Mouse (Mus musculus) right cerebral cortex, adult 2 months (tissue): ENCODE data around the gene Ppef1.

Experiments used
- DNase-seq, 2 experiments: peaks; one replicate each; pipeline ENCODE4 v3.0.0; 2021 to 2022; ENCODE audit warnings: low spot score in 2 of 2

Ppef1 gene

DNA sequence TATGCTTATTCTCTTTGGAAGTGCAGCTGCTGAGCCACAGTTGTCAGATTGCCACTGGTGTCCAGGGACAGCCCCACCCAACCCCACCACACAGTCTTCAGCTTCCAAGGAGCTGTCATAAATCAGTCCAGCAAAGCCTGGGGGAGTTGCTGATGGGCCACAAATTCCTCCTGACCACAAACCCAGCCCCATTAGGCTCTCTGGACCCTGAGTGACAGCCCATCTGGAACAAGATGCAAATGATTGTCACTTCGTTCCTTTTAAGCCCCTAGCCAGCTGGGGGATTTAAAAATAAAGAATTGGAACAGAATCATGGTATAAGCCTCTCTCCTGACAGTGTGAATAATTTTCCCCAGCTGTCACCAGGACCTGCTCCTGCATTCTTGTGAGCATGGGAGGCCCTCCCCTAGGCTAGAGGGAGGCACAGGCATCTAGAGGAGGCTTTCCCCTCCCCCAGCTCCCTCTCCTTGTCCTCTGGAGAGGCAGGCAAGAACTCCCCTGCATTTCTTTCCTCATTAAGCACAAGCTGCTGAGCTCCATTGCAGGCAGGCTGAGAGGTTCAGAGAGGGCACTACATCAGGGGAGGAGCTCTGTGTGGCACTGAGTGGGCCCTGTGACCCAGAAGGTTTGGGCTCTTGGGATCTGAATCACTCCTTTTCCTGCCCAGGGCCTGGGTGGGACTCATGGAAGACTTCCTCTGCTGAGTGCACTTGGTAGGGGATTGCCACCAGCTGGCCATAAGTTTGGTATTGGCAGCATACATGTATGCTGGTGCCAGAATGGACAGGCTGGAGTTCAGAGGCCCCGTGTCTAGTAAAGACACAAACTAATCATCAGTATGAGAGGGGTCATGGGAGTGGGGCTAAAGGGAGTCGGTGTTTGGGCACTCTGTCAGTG, 136.8 kb downstream of the Ppef1 start:
- no peak for DNase-seq

DNA sequence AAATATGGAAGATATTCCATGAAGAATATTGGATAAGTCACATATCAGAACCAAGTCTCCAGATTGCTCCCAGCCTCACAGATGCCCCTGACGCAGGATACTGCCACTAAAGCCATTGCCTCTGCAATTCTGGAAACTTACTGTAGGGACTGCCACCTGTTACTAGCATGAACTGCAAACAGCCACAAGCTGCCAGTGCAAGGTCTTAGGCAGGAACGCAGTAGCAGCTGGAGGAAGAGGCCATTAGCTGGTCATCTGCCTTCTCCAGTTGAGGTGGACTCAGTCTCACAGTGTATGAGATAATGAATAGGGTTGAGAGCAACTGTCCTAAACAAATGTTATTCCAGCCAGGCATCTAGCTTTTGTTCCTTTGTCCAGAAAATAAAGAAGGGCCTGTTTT, 137.5 kb downstream of the Ppef1 start:
- DNase-seq = no peak

DNA sequence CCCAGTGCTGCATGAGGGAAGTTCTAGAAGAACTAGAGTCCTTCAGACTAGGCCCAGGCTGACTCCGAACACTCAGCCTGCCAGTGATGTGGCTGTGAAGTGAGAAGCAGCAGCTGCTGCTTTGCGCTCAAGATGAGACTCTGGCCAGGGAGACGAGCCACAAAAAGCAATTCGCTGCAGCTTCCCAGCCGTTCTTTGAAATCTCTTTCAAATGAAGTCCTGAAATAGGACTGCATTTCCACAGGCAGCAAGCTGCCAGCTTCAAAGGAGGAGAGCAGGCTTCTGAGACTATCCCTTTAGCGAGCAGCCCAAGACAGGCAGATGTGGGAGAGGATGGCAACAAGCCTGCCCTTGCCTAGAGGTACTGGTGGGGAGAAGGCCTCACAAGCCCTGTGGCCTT, 142.6 kb downstream of the Ppef1 start:
- no peak for DNase-seq

DNA sequence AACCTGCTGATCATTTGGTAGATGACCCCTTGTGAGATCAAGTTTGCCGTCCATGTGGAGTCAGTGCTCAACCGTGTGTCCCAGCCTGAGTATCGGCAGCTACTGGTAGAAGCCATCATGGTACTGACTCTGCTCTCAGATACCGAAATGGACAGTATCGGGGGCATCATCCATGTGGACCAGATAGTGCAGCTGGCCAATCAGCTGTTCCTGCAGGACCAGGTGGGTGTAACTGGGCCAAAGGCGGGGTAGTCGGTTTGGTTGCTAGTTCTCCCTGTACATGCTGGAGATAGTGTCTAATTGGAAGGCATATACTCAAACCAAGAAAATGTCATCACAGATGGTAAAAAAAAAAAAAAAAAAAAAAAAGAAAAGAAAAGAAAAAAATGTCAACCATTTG, 145.4 kb downstream of the Ppef1 start:
- no peak for DNase-seq

DNA sequence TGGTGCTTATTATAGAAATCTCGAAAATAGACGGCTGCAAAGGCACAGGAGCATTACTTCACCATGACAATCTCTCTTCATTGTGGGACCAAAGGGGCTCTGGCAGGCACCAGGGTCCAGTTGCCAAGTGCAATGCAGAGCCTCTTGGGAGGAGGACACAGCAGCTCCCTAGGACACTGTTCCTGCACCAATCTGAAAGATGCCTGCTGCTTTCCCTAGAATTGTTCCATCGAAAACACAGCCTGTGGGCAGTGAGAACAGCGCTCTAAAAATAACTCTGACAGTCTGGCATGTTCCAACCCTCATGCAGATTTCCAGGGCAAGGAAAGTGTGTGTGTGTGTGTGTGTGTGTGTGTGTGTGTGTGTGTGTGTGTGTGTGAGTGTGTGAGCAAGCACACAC, 147.0 kb downstream of the Ppef1 start:
- DNase-seq = no peak

DNA sequence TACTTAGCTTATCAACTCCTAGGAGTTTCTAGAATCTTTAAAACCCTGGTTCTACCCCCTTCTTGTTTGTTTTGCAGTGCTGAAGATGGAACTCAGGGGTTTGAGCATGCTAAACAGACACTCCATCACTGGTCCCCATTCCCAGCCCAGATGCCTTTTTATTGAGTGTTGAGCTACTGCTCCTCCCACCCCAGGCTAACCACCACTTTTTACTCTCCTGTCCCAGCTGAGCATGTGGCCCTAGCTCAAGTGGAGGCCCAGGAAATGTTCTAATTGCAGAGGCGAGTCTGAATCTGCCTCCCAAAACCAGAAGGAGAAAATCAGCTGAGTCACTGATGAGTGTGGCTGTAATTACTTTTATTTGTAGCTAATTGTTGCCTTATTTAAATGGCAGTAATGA, 150.5 kb downstream of the Ppef1 start:
- DNase-seq = no peak

DNA sequence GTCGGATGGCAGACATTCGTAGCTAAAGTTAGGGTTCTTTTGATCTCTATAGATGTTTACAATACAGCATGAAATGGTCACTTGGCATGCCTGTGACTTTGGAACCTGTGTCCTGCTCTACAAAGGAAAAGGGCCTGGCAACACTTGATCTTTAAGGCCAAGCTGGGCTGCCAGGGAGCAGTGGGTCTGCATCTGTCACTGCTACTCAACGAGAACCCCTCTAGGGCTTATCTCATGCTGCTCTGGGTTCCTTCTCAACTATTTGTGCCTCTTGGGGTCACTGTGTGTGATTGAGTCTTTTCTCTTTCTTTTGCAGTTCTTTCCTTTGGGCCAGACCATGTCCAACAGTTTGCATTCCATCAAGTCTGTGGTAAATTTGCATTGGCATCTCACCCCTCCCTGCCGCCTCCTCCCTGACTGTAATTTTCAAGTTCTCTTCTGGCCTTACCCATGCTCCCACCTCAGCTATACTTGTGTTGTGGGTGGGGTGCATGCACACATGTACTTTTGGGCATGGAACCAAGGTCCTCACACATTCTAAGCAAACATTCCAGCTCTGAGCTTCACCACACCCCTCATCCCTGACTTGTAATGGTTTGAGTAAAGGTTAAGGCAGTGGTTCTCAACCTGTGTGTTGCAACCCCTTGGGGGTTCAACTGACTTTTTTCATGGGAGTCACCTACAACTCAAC, 151.3 kb downstream of the Ppef1 start:
- no peak for DNase-seq

DNA sequence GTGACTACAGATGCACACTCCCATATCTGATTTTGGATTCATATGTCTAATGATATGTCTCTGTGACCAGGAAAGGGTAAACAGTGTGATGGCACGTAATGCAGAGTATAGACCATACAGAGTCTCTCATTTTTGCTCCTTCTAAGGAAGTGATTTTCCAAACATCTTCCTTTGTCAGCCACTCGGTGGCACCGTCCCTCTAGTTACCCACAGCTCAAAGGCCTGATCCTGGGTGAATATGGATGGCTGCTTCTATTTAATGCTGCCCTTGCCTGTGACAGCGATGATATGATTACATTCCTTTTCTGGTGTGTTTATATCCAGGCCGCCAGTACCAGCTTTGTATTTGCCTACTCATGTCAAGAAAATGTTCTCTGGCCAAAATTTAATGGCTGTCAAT, 152.0 kb downstream of the Ppef1 start:
- no peak for DNase-seq
